Mouse (Mus musculus): Measurements from ENCODE around the gene Tmem100.
A peak's percentile ranks its signal among the peaks of the same experiment; 100 is the strongest.

Tmem100 gene

GRCm38 (mm10) chr11:90029841-90030398 is at the start of gene Tmem100:
TSS of gene Tmem100 (plus strand) at chr11:90030348.
- DNase-seq (ENCODE audit: low read depth, low spot score): no peak

GRCm38 (mm10) chr11:89982918-89983317 is 47.2 kb upstream of the Tmem100 start:
- no peak for DNase-seq (ENCODE audit: low read depth, low spot score)

GRCm38 (mm10) chr11:89984436-89984835 is 45.7 kb upstream of the Tmem100 start:
- no peak for DNase-seq (ENCODE audit: low read depth, low spot score)

GRCm38 (mm10) chr11:89985200-89986187 is 44.7 kb upstream of the Tmem100 start:
- no peak for DNase-seq (ENCODE audit: low read depth, low spot score)

GRCm38 (mm10) chr11:89986516-89986915 is 43.6 kb upstream of the Tmem100 start:
- no peak for DNase-seq (ENCODE audit: low read depth, low spot score)

- peak; percentile 39 for DNase-seq (ENCODE audit: low read depth, low spot score)
Measured at GRCm38 (mm10) chr11:89988936-89989589, 41.1 kb upstream of the Tmem100 start.

- DNase-seq (ENCODE audit: low read depth, low spot score): no peak
Measured at GRCm38 (mm10) chr11:89991661-89992060, 38.5 kb upstream of the Tmem100 start.

GRCm38 (mm10) chr11:89994706-89995105 is 35.4 kb upstream of the Tmem100 start:
- DNase-seq (ENCODE audit: low read depth, low spot score): no peak

- DNase-seq (ENCODE audit: low read depth, low spot score): no peak
Measured at GRCm38 (mm10) chr11:89995596-89995995, 34.6 kb upstream of the Tmem100 start.

GRCm38 (mm10) chr11:89996406-89996805 is 33.7 kb upstream of the Tmem100 start:
- no peak for DNase-seq (ENCODE audit: low read depth, low spot score)

GRCm38 (mm10) chr11:89996856-89997255 is 33.3 kb upstream of the Tmem100 start:
- DNase-seq (ENCODE audit: low read depth, low spot score): no peak

- DNase-seq (ENCODE audit: low read depth, low spot score): no peak
Measured at GRCm38 (mm10) chr11:89998996-89999770, 31.0 kb upstream of the Tmem100 start.

- DNase-seq (ENCODE audit: low read depth, low spot score): no peak
Measured at GRCm38 (mm10) chr11:90000666-90001065, 29.5 kb upstream of the Tmem100 start.

GRCm38 (mm10) chr11:90001396-90002230 is 28.5 kb upstream of the Tmem100 start:
- no peak for DNase-seq (ENCODE audit: low read depth, low spot score)

- DNase-seq (ENCODE audit: low read depth, low spot score): peak; percentile 81
Measured at GRCm38 (mm10) chr11:90002231-90002986, 27.7 kb upstream of the Tmem100 start, which contains the start of gene Pctp. TSS of gene Pctp (minus strand) at chr11:90002894.

- no peak for DNase-seq (ENCODE audit: low read depth, low spot score)
Measured at GRCm38 (mm10) chr11:90002987-90003348, 27.2 kb upstream of the Tmem100 start.

- no peak for DNase-seq (ENCODE audit: low read depth, low spot score)
Measured at GRCm38 (mm10) chr11:90003386-90003785, 26.8 kb upstream of the Tmem100 start.

- no peak for DNase-seq (ENCODE audit: low read depth, low spot score)
Measured at GRCm38 (mm10) chr11:90006111-90006510, 24.0 kb upstream of the Tmem100 start.

GRCm38 (mm10) chr11:90007791-90008531 is 22.2 kb upstream of the Tmem100 start:
- no peak for DNase-seq (ENCODE audit: low read depth, low spot score)
